ENCODE assay signal across 8 mouse cellular contexts in genomic region chr17:6828531-6829150, GRCm38 (mm10). TPM values are rescaled to one million over a fixed set of nuclear protein-coding genes. Genes with fewer than 3 reads are reported as not detected.
DNase-seq lines count a peak whose midpoint lies in the region; ATAC-seq and TF ChIP-seq lines count a peak whose summit lies in the region.

No protein-coding gene starts in this region.

- H3K9me3 ChIP-seq in kidney, embryonic 15.5 days (replicated peaks), result no peaks in the 10 kb centered on the region
- H3K9me3 ChIP-seq in embryonic facial prominence, embryonic 10.5 days, result no peaks in the 10 kb centered on the region
- no peaks in the 10 kb centered on the region for H3K9me3 ChIP-seq in limb, embryonic 11.5 days (ENCODE audit: control insufficient read depth, low read length)
- H3K9me3 ChIP-seq in midbrain, postnatal 0 days (ENCODE audit: low read length), result no peaks in the 10 kb centered on the region

- H3K4me1 ChIP-seq in kidney, embryonic 15.5 days, result peaks cover 14% of the 10 kb centered on the region
- peaks cover 18% of the 10 kb centered on the region for H3K4me1 ChIP-seq in embryonic facial prominence, embryonic 10.5 days
- H3K4me1 ChIP-seq in limb, embryonic 11.5 days (ENCODE audit: control insufficient read depth, insufficient read depth, low read length), result 0 out of 2 replicates have a peak, but pooled peaks cover 2% of the 10 kb centered on the region
- H3K4me1 ChIP-seq in midbrain, postnatal 0 days (ENCODE audit: insufficient read depth, low read length), result peaks cover 8% of the 10 kb centered on the region; the same call in 1 of the 2 replicates

- no peak for TF ChIP-seq CTCF in midbrain, postnatal 0 days (IDR thresholded peaks at IDR 0.05)

- peak overlapping the region; percentile 61 for H3K9ac ChIP-seq in kidney, embryonic 15.5 days
- H3K9ac ChIP-seq in limb, embryonic 11.5 days (ENCODE audit: low read length), result peak overlapping the region; percentile 78
- peak overlapping the region; percentile 57; the same call in 1 of the 2 replicates for H3K9ac ChIP-seq in midbrain, postnatal 0 days (replicated peaks; ENCODE audit: low read length, poor library complexity, severe bottlenecking)

- ATAC-seq in kidney, embryonic 15.5 days (replicated peaks; ENCODE audit: low FRiP score), result no peak
- ATAC-seq in limb, embryonic 11.5 days (ENCODE audit: insufficient number of reproducible peaks, low FRiP score, low TSS enrichment, low read depth), result no peak
- no peak for ATAC-seq in midbrain, postnatal 0 days (ENCODE audit: low FRiP score)

- H3K27ac ChIP-seq in kidney, embryonic 15.5 days, result peak overlapping the region; percentile 99
- H3K27ac ChIP-seq in embryonic facial prominence, embryonic 10.5 days (replicated peaks), result peak overlapping the region; percentile 95
- peak overlapping the region; percentile 85 for H3K27ac ChIP-seq in limb, embryonic 11.5 days (replicated peaks; ENCODE audit: low read depth, low read length)
- H3K27ac ChIP-seq in midbrain, postnatal 0 days (ENCODE audit: low read depth, low read length), result peak overlapping the region; percentile 99

- peak overlapping the region; percentile 63 for H3K4me3 ChIP-seq in kidney, embryonic 15.5 days (replicated peaks)
- H3K4me3 ChIP-seq in embryonic facial prominence, embryonic 10.5 days, result peak overlapping the region; percentile 76
- peak overlapping the region; percentile 60 for H3K4me3 ChIP-seq in limb, embryonic 11.5 days (ENCODE audit: low read depth, low read length)
- peak overlapping the region; percentile 50 for H3K4me3 ChIP-seq in midbrain, postnatal 0 days (ENCODE audit: low read depth, low read length)

- H3K36me3 ChIP-seq in kidney, embryonic 15.5 days, result no peaks in the 10 kb centered on the region
- H3K36me3 ChIP-seq in embryonic facial prominence, embryonic 10.5 days (replicated peaks), result no peaks in the 10 kb centered on the region
- no peaks in the 10 kb centered on the region for H3K36me3 ChIP-seq in limb, embryonic 11.5 days (ENCODE audit: control insufficient read depth, insufficient read depth, low read length)
- H3K36me3 ChIP-seq in midbrain, postnatal 0 days (ENCODE audit: insufficient read depth, low read length), result no peaks in the 10 kb centered on the region

- H3K4me2 ChIP-seq in kidney, embryonic 15.5 days, result peak overlapping the region; percentile 71
- peak overlapping the region; percentile 77 for H3K4me2 ChIP-seq in limb, embryonic 11.5 days (ENCODE audit: low read depth, severe bottlenecking)
- H3K4me2 ChIP-seq in midbrain, postnatal 0 days (ENCODE audit: low read depth, low read length, poor library complexity, severe bottlenecking), result peak overlapping the region; percentile 71

- DNase-seq in kidney, postnatal 14 days, result no peak
- DNase-seq in embryonic facial prominence, embryonic 10.5 days (ENCODE audit: low spot score), result no peak
- DNase-seq in limb, embryonic 11.5 days (ENCODE audit: low spot score), result no peak
- DNase-seq in midbrain, postnatal 0 days (ENCODE audit: low spot score), result no peak
- no peak for DNase-seq in ovary, adult 18-20 months (ENCODE audit: low spot score)
- DNase-seq in frontal cortex, adult 2 months (ENCODE audit: extremely low spot score in 1 of 2, low spot score in 1 of 2), result no peak
- DNase-seq in cerebellum, postnatal 4 days (ENCODE audit: low spot score in 2 of 2), result no peak

- no peaks in the 10 kb centered on the region for H3K27me3 ChIP-seq in kidney, embryonic 15.5 days
- H3K27me3 ChIP-seq in embryonic facial prominence, embryonic 10.5 days (replicated peaks; ENCODE audit: low read depth, poor library complexity, severe bottlenecking), result no peaks in the 10 kb centered on the region; the same call in 1 of the 2 replicates
- H3K27me3 ChIP-seq in limb, embryonic 11.5 days (ENCODE audit: control insufficient read depth, insufficient read depth, low read length), result no peaks in the 10 kb centered on the region
- H3K27me3 ChIP-seq in midbrain, postnatal 0 days (ENCODE audit: insufficient read depth, low read length), result no peaks in the 10 kb centered on the region

- 68% methylated on average over 7 of the region's 7 CpGs for WGBS in kidney, embryonic 15.5 days
- 78% methylated on average over 7 of the region's 7 CpGs for WGBS in embryonic facial prominence, embryonic 10.5 days
- 78% methylated on average over 7 of the region's 7 CpGs for WGBS in limb, embryonic 11.5 days
- 75% methylated on average over 7 of the region's 7 CpGs for WGBS in midbrain, postnatal 0 days

RNA-seq across cellular contexts. Expression of gene Ezr, which starts 46.1 kb away (rescaled TPM):
- 182 and 184 TPM in 2 replicates for polyA plus RNA-seq in kidney, embryonic 15.5 days (2015; fragmentation: Nextera tagmentation; extraction: Ambion mirVana)
- 51.6 and 55.0 TPM in 2 replicates for polyA plus RNA-seq in embryonic facial prominence, embryonic 10.5 days (2016; fragmentation: Nextera tagmentation; extraction: Ambion mirVana)
- polyA plus RNA-seq in limb, embryonic 11.5 days (2014; fragmentation: Nextera tagmentation; extraction: Ambion mirVana), result 25.6 and 26.9 TPM in 2 replicates
- 19.5 and 33.8 TPM in 2 replicates for total RNA-seq in midbrain, postnatal 0 days (2014; rRNA removed)
- 27.3 and 28.5 TPM in 2 replicates for polyA plus RNA-seq in midbrain, postnatal 0 days (2015; fragmentation: Nextera tagmentation; extraction: Ambion mirVana)
- 49.8 and 53.9 TPM in 2 replicates for polyA plus RNA-seq in frontal cortex, adult 2 months (2012; rRNA removed)
